Mouse (Mus musculus) brain, embryonic 18.5 days (tissue): ENCODE data around the gene Defa32.
"Not testable (repeated sequence)": the region's sequence is repeated elsewhere in the genome, so short reads cannot be mapped to it uniquely, and the experiment has no call there.

Source experiments
- DNase-seq: peaks from one replicate; pipeline ENCODE4 v3.0.0-alpha.2; 2012; ENCODE audit warnings: low read depth, low spot score

The Defa32 gene

GRCm38 (mm10) chr8:21528732-21529131, at the start of gene Defa32:
TSS of gene Defa32 (plus strand) at chr8:21529032.
- DNase-seq: not testable (repeated sequence)

DNA sequence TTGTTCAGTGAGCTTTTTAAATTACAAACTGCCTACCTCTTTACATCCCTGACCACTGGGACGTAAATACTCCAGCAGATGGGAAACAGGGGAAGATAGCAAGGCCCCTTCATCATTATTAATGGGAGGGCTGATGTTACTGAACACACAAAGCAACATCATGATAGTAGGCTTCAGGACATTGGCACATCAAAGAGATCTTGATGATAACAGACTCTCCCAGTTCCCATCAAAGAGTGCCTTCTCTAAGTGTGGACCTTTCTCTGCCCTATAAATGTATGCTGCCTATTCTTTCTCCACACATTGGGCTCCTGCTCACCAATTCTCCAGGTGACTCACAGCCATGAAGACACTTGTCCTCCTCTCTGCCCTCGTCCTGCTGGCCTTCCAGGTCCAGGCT, 19.9 kb upstream of the Defa32 start, which contains the start of gene Defa20:
Gene Defa20, plus strand, starts transcription at position 301 of the 400 bp plus-strand sequence.
- not testable (repeated sequence) for DNase-seq

GRCm38 (mm10) chr8:21565086-21565485, 36.3 kb downstream of the Defa32 start, which contains the start of gene Defa37:
TSS of gene Defa37 (plus strand) at chr8:21565386.
- DNase-seq: not testable (repeated sequence)
